Mouse (Mus musculus): ENCODE data around the gene Fgfbp3.
"Not testable (repeated sequence)": the region's sequence is repeated elsewhere in the genome, so short reads cannot be mapped to it uniquely, and the experiment has no call there.

The Fgfbp3 gene

GRCm38 (mm10) chr19:36909676-36910292 lies 9.6 kb downstream of the Fgfbp3 start:
- DNase-seq: peak; percentile 73 to 80

DNA sequence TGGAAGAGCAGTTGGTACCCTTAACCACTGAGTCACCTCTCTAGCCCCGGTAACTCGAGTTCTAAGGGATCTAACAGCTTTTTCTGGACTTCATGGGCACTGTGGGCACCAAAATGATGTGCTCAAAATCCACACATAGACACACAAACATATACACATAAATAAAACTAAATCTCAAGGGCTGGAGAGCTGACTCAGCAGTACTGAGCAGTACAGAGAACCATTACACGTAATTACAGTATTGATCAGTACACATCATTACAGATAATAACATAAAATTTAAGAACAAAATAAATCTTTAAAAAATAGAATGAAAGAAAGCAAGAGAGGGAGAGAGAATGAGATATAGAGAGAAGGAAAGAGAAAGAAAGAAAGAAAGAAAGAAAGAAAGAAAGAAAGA lies 10.3 kb downstream of the Fgfbp3 start:
- no peak for DNase-seq

DNA sequence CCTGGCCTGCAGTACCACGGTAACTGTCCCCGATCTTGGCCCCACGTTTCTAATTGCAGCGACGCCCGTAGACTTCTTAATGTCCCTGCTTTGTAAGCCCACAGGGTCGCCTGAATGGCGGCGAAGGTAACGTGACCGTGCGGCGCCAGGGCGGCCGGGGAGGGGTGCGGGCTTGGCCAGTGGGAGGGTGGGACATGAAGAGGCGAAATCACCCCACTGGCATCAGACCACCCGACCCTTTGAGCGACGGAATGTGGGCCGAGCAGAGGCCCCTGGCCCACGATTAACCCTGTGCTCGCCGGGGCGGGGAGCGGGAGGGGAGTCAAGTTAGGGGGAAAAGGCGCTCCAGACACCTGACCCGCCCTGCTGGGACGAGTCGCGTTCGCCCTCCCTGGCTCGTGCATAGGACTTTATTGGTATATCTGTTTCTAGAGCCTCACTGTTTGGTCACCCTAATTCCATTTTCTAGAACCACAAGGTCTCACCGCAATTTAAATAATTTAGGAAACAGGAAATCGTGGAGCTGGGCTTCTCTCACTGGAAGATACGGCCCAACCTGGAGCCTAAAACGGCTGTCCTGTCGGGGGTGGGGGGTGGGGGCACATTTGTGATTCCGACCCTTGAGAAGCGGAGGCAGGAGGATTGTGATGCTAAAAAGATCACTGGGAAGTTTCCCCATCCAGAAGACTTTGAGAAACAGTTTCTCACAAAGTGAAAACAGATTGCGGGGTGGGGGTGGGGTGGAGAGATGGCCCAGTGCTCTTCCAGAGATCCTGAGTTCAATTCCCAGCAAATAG lies 15.0 kb downstream of the Fgfbp3 start:
- peak; percentile 49 to 50 for DNase-seq

DNA sequence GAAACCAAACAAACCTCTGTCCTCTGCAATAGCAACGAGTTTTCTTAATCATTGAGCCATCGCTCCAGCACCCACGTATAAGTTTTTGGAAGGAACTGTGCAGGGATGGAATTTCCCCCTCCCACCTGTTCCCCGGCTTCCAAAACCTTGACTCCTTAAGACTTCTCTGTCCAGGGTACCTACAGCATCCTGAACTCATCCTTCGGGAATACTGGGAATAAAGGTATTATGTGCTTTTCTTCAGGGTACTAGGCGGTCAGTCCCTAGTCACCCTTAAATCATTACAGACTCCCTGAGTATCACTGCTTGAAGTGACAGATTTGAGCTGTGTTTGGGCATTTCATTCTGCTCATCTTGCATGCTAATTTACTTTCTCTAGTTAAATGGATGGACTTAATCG lies 16.0 kb downstream of the Fgfbp3 start:
- DNase-seq: no peak

DNA sequence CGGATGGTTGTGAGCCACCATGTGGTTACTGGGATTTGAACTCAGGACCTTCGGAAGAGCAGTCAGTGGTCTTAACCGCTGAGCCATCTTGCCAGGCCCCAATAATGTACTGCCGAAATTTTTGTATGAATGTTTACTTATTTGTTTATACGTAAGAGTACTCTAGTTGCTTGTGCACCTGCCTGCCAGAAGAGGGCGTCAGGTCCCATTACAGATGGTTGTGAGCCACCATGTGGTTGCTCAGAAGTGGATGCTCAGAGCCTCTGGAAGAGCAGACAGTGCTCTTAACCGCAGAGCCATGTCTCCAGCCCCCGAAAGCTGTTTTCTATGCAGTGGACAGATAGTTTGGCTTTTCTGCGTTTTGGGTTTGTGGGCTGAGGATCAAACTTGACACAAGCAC lies 21.6 kb downstream of the Fgfbp3 start:
- DNase-seq: peak in 1 of 2 experiments; percentile 24

DNA sequence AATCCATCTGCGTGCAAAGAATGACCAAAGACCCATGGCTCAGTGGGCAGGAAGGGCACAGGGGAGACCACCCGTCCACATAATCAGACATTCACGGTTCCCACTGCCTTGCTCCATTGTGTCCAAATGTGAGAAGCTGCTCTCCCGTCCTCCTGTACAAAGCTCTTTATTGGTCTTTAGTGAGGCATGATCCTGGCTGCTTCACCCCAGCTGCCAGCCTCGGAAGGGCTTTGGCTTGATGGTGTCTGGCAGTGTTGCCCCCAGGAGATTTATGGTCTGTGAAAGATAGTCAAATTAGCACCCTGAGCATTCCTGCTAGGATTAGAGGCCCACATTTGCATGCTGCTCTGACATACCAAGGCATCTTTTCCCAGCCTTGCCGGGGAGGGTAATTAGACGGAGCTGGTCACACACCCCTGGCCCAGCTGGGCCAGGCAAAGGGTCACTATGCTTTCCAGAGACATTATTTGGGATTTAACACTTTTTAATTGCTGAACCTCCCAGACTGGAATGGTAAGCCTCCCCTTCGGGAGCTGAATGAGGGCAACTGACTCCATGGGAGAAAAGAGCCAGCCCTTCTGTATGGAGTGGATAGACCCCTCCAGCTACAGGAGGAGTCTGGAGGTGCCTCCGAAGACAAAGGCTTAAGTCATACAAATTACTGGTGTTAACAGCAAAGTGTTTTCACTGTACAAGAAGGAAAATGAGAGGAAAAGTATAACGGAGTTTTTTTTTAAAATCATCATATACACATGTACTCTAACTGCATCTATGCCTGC lies 22.4 kb downstream of the Fgfbp3 start:
- no peak for DNase-seq

DNA sequence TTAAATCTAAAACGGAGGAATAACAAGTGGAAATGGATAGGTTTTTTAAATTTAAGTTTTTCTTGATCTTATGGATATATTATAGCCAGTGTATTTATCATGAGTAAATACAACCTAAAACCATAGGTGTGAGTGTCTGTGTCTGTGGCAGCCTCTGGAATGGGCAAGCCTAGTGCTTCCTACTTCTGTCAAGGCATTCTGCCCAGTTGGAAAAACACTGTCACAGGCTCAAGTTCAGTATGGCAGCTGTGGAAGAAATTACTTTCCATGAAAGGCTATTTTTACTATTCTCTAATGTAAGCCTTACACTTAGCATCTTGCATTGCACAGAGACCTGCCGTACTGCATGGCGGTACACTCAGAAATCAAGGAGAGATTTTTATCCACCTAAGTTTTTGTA lies 27.7 kb downstream of the Fgfbp3 start:
- no peak for DNase-seq

- no peak for DNase-seq
Observed at GRCm38 (mm10) chr19:36887706-36888105, 31.7 kb downstream of the Fgfbp3 start.

GRCm38 (mm10) chr19:36886316-36886715 lies 33.1 kb downstream of the Fgfbp3 start:
- no peak for DNase-seq

DNA sequence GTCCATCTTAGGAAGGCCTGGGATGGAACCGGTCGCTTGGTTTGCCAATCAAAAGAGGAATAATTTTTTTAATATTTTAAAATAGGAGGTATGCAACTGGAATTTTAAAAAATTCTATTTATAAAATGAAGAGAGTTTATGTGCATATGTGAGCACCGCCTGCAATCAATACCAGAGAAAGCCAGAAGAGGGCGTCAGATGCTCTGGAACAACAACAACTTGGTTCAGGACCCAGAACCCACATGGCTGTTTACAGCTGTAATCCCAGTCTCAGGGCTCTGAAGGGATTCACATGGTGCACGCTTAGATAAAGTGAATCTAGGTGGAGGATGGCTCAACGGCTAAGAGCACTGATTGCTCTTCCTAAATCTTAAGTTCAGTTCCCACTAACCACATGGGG lies 36.3 kb downstream of the Fgfbp3 start:
- DNase-seq: peak; percentile 22 to 30

GRCm38 (mm10) chr19:36878743-36879495 lies 40.5 kb downstream of the Fgfbp3 start:
- DNase-seq: no peak

GRCm38 (mm10) chr19:36877329-36877728 lies 42.1 kb downstream of the Fgfbp3 start:
- no peak for DNase-seq

DNA sequence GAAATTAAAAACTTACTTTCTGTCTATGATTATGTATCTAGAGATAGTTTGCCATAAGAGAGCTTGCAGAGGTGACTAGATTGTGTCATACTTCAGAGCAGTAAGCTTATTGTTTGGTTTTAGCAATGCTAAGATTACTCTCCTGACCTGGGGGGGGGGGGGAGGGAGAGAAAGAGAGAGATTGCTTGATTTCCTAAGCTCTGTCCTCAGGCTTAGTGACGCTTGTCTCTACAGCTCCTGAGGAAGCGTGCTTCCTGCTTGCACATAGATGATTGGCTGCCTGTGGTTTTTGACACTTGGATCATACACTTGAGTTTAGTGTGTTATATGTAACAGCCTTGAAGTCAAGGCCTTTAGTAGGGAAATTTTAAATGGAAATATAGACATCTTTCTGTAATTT lies 44.8 kb downstream of the Fgfbp3 start:
- DNase-seq: no peak

- not testable (repeated sequence) for DNase-seq
Observed at GRCm38 (mm10) chr19:36868675-36869074, 50.7 kb downstream of the Fgfbp3 start.
